Mouse (Mus musculus) forebrain, embryonic 12.5 days (tissue): ENCODE measurements around the gene Mapk8. TPM values are rescaled to one million over a fixed set of nuclear protein-coding genes. Genes with fewer than 3 reads are reported as not detected.

Source experiments
- ATAC-seq: fragments of 200-750 bp; cut with Nextera tagmentation; 2 replicates; pipeline ENCODE4 v1.8.0; 2017; ENCODE audit warnings: moderate TSS enrichment; ENCODE audit not compliant: low FRiP score
- H3K27ac ChIP-seq: fragments of 300-500 bp; sonication (generic); 2 replicates; pipeline ENCODE4 v1.5.1; 2016; ENCODE audit warnings: mild to moderate bottlenecking
- H3K27me3 ChIP-seq: fragments of 300-500 bp; sonication (generic); 2 replicates; pipeline ENCODE4 v1.6.1; 2016; ENCODE audit warnings: mild to moderate bottlenecking
- H3K36me3 ChIP-seq: fragments of 300-500 bp; sonication (generic); replicated peaks from 2 replicates; pipeline ENCODE4 v1.6.1; 2016; ENCODE audit warnings: mild to moderate bottlenecking
- H3K4me1 ChIP-seq: fragments of 300-500 bp; sonication (generic); 2 replicates; pipeline ENCODE4 v1.6.1; 2016
- H3K4me2 ChIP-seq: fragments of 300-500 bp; sonication (generic); 2 replicates; pipeline ENCODE4 v1.6.1; 2016; ENCODE audit warnings: mild to moderate bottlenecking, moderate library complexity
- H3K4me3 ChIP-seq: fragments of 300-500 bp; sonication (generic); replicated peaks from 2 replicates; pipeline ENCODE4 v1.5.1; 2016; ENCODE audit warnings: mild to moderate bottlenecking
- H3K9ac ChIP-seq: fragments of 300-500 bp; sonication (generic); 2 replicates; pipeline ENCODE4 v1.6.1; 2016; ENCODE audit warnings: mild to moderate bottlenecking
- H3K9me3 ChIP-seq: fragments of 300-500 bp; sonication (generic); 2 replicates; pipeline ENCODE4 v1.6.1; 2016
- WGBS: fragments of 180-500 bp; shearing (Covaris S2); methylation state at CpG from one replicate; pipeline ENCODE4 v1.1.7; 2016; 5-methylcytosine and 5-hydroxymethylcytosine counted together
- polyA plus RNA-seq: library from polyadenylated mRNA; unstranded; fragments of >200 nt; fragmentation: Nextera tagmentation; extraction: Ambion mirVana; gene quantifications from 2 replicates; pipeline ENCODE4 v1.2.1, GENCODE M21; 2016

The Mapk8 gene
- polyA plus RNA-seq, 1 experiment from 2014 or later: 28.3 TPM

- WGBS: 69% methylated on average over 4 of the region's 4 CpGs
- Histone ChIP-seq H3K9ac (no peak overlapping the region), H3K27ac (no peak overlapping the region), H3K4me2 (no peak overlapping the region), H3K4me3 (no peak overlapping the region), H3K36me3 (no peaks in the 10 kb centered on the region), H3K9me3 (no peaks in the 10 kb centered on the region), H3K27me3 (no peaks in the 10 kb centered on the region), H3K4me1 (no peaks in the 10 kb centered on the region)
- ATAC-seq: no peak
Measured at GRCm38 (mm10) chr14:33334402-33334801, 112.6 kb downstream of the Mapk8 start.

GRCm38 (mm10) chr14:33333833-33334232, 113.1 kb downstream of the Mapk8 start:
- Histone ChIP-seq H3K4me1 (no peaks in the 10 kb centered on the region), H3K9ac (no peak overlapping the region), H3K27me3 (no peaks in the 10 kb centered on the region), H3K4me3 (no peak overlapping the region), H3K4me2 (no peak overlapping the region), H3K27ac (no peak overlapping the region), H3K36me3 (no peaks in the 10 kb centered on the region), H3K9me3 (no peaks in the 10 kb centered on the region)
- WGBS: 83% methylated on average over 4 of the region's 4 CpGs
- ATAC-seq: no peak

- H3K9ac ChIP-seq: no peak overlapping the region
- no peak overlapping the region for H3K4me2 ChIP-seq
- no peak for ATAC-seq
- no peaks in the 10 kb centered on the region for H3K27me3 ChIP-seq
- no peaks in the 10 kb centered on the region for H3K9me3 ChIP-seq
- peaks cover 6% of the 10 kb centered on the region for H3K4me1 ChIP-seq
- no peak overlapping the region for H3K27ac ChIP-seq
- H3K36me3 ChIP-seq: no peaks in the 10 kb centered on the region
- WGBS: 52% methylated on average over 4 of the region's 4 CpGs
- no peak overlapping the region for H3K4me3 ChIP-seq
Measured at GRCm38 (mm10) chr14:33331627-33332026, 115.3 kb downstream of the Mapk8 start.

GRCm38 (mm10) chr14:33330986-33331385, 116.0 kb downstream of the Mapk8 start:
- no peak overlapping the region for H3K27ac ChIP-seq
- H3K4me2 ChIP-seq: no peak overlapping the region
- WGBS: 66% methylated on average over 4 of the region's 4 CpGs
- no peak for ATAC-seq
- H3K36me3 ChIP-seq: no peaks in the 10 kb centered on the region
- peaks cover 6% of the 10 kb centered on the region for H3K4me1 ChIP-seq
- H3K27me3 ChIP-seq: no peaks in the 10 kb centered on the region
- no peaks in the 10 kb centered on the region for H3K9me3 ChIP-seq
- H3K4me3 ChIP-seq: no peak overlapping the region
- no peak overlapping the region for H3K9ac ChIP-seq

- H3K36me3 ChIP-seq: no peaks in the 10 kb centered on the region
- no peak overlapping the region for H3K4me2 ChIP-seq
- H3K9me3 ChIP-seq: no peaks in the 10 kb centered on the region
- no peak overlapping the region for H3K9ac ChIP-seq
- H3K27ac ChIP-seq: no peak overlapping the region
- ATAC-seq: no peak
- no peaks in the 10 kb centered on the region for H3K27me3 ChIP-seq
- H3K4me1 ChIP-seq: peaks cover 6% of the 10 kb centered on the region
- 84% methylated on average over 5 of the region's 5 CpGs for WGBS
- H3K4me3 ChIP-seq: no peak overlapping the region
Measured at GRCm38 (mm10) chr14:33329297-33329805, 117.6 kb downstream of the Mapk8 start.

- Histone ChIP-seq H3K4me1 (peaks cover 6% of the 10 kb centered on the region), H3K4me3 (no peak overlapping the region), H3K27ac (no peak overlapping the region), H3K9me3 (no peaks in the 10 kb centered on the region), H3K36me3 (no peaks in the 10 kb centered on the region), H3K27me3 (peaks cover 5% of the 10 kb centered on the region; the same call in 1 of the 2 replicates), H3K9ac (no peak overlapping the region), H3K4me2 (no peak overlapping the region)
- 36% methylated on average over 5 of the region's 5 CpGs for WGBS
- no peak for ATAC-seq
Measured at GRCm38 (mm10) chr14:33328369-33328768, 118.6 kb downstream of the Mapk8 start.

Other genes with a start within 250 kb of the Mapk8 start
- 0.55 and 0.82 TPM in 2 replicates for gene Arhgap22, start 233.1 kb downstream of the Mapk8 start, polyA plus RNA-seq
- 0.18 TPM in 1 of 2 replicates, not detected in the other for gene Frmpd2, start 24.5 kb upstream of the Mapk8 start, polyA plus RNA-seq
- gene Ptpn20, start 142.0 kb upstream of the Mapk8 start, polyA plus RNA-seq: 0.10 TPM in 1 of 2 replicates, not detected in the other